Mouse (Mus musculus) megakaryocyte, embryonic 14.5 days (primary cell): ENCODE data around the gene Cacng5.

ENCODE experiments used
- FLI1 ChIP-seq: IDR thresholded peaks from 2 replicates; pipeline ENCODE4 v1.6.1; 2012; ENCODE audit warnings: low read length, inconsistent platforms, mixed read lengths
- GATA1 ChIP-seq: IDR thresholded peaks from 3 replicates; pipeline ENCODE4 v1.6.1; 2012; ENCODE audit warnings: mixed read lengths, low read length, inconsistent platforms, borderline replicate concordance

- TF ChIP-seq GATA1 (no peak), FLI1 (no peak)
These were observed 42.9 kb upstream of the Cacng5 start for GRCm38 (mm10) chr11:107957566-107958350.
